Mouse (Mus musculus): ENCODE results near the gene Cfap52.

The Cfap52 gene

DNA sequence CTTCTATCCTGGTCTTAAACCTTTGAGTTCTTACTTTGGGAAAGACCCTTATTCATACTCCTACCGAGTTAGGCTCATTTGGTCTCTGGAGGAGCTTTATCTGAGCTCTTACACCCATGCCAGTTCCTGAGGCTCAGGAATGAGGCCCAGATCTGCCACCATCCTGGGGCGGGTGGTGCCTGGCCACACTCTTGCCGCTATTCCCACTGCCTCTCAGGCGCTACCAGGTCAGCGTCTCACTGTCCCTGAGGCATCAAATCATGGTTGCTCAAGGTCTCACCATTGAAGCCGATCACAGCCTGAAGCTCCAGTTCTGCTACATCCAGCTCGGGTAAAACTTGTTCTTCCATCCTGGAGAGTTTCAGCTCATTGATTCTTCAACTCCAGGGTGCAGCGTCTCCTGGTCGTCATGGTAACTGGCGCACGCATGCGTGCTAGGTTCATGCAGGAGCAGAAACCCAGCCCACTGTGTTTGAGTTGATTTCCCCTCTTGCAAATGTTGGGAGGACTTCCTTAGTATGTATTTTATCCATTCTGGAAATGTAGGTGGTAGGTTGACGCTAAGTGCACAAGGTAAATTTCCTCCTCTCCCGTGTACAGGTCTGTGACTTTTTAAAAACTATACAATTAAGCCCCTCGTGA lies at the start of gene Cfap52:
Cfap52 (minus strand) TSS at position 410 of the 642 bp plus-strand sequence.
- peak; percentile 70 to 79 for DNase-seq (ENCODE audit: low spot score in 2 of 2)

DNA sequence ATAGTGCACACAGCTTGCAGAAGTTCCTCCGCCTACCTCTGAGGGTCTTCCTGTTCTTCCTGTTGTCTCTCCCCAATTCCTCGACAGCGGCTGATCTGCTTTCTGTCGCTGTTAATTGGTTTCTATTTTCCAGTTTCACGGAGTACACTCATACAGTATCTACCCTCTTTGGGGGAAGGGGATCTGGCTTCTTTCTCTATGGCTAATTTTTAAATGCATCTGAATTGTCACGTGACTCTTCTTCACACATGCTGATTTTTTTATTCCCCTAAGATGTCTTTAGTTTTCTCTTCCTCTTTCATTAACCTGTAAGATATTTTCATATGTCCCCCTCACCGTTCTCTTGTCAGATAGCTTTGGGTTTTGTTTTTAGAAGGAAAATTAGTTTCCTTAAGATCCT lies 46.8 kb upstream of the Cfap52 start:
- DNase-seq (ENCODE audit: low spot score in 2 of 2), result no peak

DNA sequence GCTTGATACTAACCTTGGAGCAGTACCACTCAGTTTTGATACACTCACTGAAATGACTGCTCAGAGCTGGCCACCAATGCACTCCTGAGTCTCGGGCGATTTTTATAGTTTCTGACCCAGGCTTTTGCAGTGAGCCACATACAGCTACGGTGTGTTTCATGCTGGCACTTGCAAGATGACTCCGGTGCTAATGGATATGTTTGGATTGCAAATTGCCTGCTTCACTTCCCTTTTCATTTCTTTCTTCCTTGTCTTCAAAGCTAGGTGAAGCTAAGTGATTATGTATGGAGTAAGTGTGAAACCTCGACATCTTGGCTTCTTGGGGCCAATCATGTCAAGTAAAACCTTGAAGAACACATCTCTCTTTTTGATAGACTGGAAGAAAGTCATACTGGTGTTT lies 43.9 kb upstream of the Cfap52 start:
- DNase-seq (ENCODE audit: low spot score in 2 of 2), result no peak

DNA sequence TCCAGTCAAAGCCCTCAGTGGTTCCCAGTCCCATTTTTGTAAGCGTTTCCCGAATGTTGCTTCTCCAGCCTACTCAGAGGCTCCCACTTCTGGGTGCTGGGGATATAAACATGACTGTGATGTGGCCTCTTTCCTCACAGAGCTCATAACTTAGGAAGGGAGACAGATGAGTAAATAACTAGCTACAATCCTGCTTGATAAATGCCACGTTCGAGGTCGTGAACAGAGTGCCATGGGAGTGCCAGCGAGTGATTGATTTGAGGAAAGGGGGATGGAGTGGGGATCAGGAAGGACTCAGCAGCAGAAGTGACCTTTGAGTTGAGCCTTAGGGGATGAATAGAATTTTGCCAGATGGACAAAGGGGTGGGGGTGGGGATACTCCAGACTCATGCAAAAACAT lies 42.2 kb upstream of the Cfap52 start:
- no peak for DNase-seq (ENCODE audit: low spot score in 2 of 2)

DNA sequence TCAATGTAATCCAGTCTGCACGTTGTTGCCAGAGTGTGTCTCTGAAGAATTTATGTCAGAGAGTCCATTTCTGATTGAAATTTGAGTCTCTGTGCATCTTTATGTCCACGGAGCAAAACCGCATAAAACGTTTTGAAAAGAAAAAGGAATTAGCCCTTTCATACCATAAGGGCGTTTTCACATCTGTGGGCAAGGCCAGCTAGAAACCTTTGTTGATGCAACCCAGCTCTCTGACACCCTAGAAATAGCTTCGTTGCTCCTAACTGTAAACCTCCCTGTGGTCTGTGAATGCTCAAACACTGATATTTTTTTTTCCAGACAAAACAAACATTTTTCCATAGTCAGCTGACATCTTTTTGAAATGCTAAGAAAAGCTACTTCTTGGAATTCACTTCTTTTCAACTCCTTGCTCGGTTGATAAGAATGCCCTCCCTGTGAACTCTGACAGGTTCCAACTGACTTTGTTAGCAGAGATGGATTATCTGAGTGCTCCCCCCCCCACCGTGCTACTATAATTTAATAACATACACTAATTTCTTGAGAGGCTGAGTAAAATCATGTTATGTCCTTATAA lies 40.9 kb upstream of the Cfap52 start:
- DNase-seq (ENCODE audit: low spot score in 2 of 2), result no peak

DNA sequence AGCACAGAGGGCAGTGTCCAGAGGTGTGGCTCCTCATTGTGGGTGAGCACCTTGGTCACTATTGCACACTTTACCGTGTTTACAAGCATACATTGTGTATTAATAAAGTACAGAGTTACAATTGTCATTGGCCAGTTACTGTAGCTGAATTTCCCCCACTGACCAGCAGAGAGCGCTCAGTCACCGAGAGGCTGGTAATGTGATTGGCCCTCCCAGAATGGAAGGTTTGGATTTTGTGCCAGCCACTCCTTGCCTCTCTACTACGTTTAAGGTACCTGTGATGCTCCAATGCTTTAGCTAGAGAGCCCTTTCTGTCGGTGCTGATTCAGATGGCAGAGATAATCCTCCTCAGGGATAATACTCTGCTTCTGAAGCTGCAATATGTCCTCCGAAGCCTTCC lies 38.7 kb upstream of the Cfap52 start:
- DNase-seq (ENCODE audit: low spot score in 2 of 2), result peak; percentile 22 to 60

DNA sequence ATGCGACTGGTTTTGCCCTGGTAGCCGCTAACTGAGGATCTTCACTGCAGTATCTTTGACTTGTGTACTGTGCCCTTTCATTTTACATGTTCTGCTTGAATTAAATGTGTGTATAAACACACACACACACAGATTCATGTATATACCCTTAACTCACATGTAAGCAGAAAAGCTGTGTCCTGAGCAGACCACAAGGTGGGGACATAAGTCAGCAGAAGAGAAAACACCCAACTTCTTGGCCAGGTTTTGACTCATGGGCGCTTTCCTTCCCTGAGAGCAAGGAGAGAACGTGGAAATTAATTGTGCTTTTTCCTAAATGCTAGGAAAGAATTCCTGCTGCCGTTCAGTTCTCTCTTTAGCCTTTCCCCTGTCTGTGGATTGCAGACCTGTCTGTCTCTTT lies 34.2 kb upstream of the Cfap52 start:
- no peak for DNase-seq (ENCODE audit: low spot score in 2 of 2)

DNA sequence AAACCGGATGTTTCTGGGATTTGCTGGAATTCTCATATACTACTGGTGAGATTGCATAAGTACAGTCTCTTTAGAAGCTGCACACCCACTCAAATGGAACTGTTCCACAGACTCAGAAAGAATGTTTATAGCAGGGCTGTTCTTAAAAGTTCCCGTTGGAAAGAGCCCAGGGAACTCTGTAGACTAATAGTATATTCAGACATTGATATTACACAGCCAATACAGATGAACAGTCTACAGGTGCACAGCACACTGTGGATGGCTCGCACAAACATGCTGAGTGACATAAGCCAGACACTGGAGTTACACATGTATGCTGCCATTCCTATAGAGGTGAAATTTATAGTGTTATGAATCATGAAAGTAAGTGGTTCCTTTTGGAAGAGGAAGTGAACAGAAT lies 33.5 kb upstream of the Cfap52 start:
- no peak for DNase-seq (ENCODE audit: low spot score in 2 of 2)

DNA sequence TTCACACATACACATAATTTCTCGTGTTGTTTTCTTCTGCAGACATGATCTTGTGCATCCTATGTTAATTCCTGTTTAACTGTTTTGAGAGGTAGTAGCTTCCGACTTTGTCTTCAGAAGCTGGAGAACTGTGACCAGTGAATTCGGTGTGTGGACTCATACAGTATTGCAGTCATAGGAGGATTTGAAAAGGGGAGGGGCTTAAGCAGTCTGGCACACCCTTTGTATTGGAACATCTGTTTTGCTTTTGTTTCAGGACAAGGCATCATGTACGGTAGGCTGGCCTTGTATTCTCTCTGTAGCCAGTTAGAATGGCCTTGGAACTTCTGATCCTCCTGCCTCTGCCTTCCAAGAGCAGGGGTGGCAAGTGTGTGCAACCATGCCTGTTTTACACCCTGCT lies 30.5 kb upstream of the Cfap52 start:
- no peak for DNase-seq (ENCODE audit: low spot score in 2 of 2)

DNA sequence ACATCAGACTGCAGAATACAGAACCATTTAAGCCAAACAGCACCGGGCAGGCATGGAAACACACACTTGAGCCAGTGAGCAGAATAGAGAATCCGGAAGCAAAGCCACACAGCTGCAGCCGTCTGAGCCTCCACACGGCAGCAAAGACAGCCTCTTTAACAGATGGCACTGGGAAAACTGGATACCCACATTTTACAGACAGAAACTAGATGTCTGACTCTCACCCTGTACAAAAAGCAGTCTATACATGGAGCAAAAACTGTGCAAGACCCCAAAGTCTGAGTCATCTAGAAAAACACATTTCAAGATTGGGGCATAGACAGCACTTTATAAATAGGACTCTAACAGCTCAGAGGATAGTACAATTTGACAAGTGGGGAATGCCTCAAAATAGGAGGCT lies 25.8 kb upstream of the Cfap52 start:
- DNase-seq (ENCODE audit: low spot score in 2 of 2), result no peak

DNA sequence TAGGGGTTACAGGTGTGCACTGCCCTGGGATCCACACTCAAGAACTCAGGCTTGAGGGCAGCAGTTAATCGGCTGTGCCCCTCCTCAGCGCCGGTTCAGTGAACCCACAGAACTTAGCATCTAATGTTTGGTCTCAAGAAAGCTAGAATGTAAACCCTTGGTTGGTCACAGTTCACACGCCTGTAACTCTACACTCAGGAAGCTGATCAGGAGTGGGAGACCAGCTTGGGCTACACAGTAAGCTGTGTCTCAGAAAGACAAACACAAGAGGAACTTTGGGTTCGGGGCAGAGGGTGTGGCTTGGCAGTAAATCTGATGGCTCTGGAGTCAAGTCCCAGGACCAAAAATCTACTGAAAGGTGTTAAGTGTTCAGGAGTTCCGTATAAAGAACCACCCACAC lies 18.1 kb upstream of the Cfap52 start:
- DNase-seq (ENCODE audit: low spot score in 2 of 2), result no peak

DNA sequence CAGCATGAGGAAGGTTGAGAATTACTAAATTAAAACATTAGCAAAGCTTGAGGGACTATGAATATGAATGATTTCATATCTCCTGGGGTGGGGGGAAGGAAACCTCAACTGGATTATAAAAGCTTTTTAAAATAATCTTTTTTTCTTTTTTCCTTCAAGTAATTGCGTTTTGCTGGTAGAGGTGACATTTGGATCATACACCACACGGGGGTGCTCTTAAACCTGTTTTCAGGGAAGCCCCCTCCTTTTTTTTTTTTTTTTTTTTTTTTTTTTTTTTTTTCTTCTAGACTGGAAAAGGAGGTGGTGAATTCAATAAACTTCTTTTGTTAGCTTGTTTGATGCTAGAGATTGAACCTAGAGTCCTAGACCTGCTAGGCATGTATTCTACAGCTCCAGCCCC lies 9.8 kb upstream of the Cfap52 start:
- no peak for DNase-seq (ENCODE audit: low spot score in 2 of 2)

DNA sequence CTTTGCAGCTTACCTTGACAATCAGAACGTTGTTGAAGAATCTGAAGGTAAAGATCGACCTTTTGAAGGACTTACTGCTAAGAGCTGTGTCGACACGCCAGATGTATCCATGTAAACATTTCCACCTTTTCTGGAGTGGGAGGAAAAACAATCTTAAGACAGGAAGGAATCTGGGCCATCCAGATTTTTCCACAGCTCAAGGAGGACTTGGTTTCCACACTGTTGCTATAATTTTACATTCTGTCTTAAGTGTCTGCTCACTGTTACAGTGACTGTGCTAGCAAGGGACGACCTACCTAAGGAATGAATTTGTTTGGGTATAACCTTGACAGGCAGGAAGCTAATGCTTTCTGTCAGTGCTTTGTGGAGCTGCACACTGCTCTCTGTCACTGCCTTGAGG lies 7.8 kb upstream of the Cfap52 start:
- DNase-seq (ENCODE audit: low spot score in 2 of 2), result no peak

DNA sequence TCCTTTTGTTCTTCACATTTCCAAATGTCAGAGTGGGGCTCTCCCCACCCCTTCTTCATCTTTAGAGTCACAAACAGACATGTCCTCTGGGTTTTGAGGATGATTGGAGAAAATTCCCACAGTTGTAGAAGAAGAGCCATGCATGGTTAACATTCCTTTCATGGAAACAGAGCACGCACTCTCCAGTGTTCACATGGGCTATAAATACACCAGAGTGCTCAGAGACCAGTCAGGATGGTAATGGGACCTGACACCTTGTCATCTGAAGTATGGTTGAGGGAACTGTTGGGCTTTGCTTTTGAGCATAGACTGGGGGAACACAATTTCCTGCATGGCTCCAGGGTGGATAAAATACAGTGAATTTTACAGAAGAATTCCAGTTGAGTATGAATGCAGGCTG lies 7.2 kb upstream of the Cfap52 start:
- DNase-seq (ENCODE audit: low spot score in 2 of 2), result no peak

DNA sequence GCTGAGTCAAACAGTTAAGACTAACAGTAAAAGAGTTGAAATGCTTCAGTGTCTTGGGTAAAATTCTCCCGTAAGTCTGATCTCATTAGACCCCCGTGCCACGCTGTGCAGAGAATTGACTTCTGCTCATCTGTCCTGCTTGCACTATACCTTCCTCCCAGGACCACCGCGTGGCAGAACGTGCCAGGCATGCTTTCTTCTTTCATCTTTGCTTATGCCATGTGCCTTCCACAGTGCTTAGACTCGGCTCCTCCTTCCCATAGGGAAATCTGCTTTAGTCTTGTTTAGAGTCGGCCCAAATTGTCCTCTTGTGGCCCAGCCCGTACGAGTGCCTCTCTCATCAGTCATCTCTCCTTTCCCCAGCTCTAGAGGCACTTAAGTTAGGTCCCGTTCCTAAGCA lies 2.4 kb upstream of the Cfap52 start:
- no peak for DNase-seq (ENCODE audit: low spot score in 2 of 2)

DNA sequence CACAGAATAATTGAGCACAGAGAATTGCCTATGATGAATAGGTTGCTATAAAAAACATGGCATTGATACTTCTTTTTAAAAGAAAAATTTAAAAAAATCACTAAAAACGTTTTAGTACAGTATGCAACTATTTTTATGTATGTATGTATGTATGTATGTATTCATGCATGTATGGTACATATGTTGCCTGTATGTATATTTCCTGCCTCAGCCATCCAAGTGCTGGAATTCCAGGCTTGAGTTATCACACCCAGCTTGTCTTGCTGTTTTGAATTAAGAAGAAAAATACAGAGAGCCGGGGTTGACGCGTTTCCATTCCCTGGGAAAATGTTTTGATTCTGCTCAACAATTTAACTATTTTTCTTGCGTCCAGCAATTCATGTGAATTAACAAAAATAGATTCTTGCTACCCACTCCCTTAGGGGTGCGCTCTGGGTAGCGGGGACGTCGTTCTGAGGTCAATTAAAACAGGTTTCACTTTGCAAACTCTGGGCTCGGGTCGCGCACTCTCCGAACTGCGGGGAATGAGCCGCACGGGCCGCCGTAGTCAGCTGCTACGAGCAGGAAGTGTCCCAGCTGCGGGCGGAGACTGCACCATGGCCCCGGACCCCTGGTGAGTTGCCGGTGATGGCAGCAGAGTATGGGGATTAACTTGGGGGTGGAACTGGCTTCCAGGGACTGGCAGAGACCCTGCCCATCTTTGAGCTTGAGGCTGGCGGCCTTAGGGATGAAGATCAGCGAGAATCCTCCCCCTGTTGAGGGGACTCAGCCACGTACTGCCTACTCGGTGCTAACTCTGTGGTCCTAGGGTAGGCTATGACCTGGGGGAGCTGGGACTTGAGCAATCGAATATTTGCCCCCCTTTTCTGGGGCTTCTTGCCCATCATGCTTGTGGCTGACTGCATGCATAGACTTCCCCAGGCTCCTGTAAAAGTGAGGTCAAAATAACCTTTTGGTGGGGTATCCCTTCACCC lies 741 bp upstream of the Cfap52 start, which contains the start of gene Stx8:
Stx8 (plus strand) TSS at position 289 of the 974 bp plus-strand sequence.
- peak; percentile 81 to 91 for DNase-seq (ENCODE audit: low spot score in 2 of 2)

DNA sequence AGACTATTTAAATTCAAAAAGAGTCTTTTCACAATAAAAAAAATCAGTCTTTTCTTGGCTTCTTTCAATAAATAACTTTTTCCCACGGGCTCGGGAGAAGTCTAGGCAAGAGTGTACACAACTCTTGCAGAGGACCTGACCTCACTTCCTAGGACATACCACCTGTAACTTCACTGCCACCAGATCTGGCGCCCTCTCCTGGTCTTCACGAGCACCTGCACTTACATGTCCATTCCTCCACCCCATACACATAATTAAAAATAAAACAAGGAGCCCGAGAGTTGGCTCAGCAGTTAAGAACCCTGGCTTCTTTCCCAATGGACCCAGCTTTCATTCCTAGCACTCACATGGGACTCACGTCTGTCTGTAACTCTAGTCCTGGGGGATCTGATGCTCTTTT lies 1.3 kb downstream of the Cfap52 start:
- DNase-seq (ENCODE audit: low spot score in 2 of 2), result no peak

DNA sequence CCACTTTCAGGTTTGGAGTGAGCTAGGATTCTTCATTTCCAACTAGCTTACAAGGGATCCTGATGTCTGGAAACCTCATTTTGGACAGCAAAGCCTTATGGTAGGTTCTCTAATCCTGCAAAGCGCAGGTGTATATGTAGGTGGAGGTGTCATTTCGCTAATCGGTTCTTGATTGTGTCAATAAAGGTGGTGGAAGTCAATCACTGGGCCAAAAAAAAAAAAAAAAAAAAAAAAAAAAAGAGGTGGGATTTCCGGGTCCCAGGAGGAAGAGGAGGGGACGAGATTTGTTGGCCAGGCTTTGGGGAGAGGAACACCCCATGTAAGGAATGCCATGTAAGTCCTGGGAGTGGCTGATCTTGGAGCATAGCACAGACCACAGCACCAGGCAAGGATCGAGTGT lies 11.0 kb downstream of the Cfap52 start:
- DNase-seq (ENCODE audit: low spot score in 2 of 2), result no peak

DNA sequence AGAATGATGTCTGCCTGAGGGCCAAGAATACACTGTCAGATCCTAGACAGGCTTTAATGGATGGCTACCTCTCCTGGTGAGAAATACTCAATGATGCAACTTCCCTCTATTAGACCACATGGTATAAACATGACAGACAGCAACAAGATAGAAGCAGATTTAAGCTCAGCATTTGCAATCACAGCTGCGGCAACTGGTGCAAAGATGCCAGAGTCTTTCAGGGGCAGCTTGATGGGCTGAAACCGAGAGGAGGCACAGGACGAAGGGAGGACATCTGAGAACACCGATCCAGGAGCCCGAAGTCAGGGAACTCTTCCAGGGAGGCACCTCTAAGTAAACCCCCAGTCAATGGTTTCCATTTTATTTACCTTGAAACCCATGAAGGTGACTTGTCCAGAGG lies 11.8 kb downstream of the Cfap52 start:
- DNase-seq (ENCODE audit: low spot score in 2 of 2), result no peak

DNA sequence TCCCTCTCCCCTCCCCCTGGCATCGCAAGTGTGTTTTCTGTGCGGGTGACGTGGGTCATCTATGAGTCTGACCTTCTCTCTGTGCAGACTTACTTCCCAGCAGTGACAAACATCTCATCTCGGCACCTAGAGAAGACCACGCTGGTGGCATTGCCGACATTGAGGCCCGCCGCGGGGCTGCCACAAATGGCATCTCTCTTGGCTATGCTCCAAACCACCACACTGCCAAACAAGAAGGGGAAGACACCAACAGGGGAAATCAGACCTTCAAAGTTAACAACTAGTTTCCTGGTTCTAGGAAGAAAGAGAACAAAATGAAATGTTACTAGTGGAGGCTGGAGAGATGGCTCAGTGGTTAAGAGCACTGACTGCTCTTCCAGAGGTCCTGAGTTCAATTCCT lies 16.0 kb downstream of the Cfap52 start:
- no peak for DNase-seq (ENCODE audit: low spot score in 2 of 2)

DNA sequence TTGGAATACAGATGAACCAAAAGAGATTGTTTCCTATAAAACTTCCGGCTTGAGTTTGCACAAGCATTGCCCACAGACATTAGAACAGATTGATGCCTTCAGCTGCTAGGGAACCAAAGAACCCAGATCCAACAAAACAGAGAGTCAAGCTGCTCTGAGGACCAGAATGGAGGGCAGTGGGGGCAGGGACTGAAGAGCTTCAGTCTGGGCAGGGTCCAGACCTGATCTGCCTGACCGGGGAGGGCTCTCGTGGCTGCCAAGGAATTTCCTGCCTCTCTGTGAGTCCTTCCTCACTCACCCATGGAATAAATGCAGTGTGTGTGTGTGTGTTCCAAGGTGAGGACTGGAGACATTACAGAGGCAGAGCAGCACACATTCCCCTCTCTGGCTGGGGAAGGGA lies 17.2 kb downstream of the Cfap52 start:
- no peak for DNase-seq (ENCODE audit: low spot score in 2 of 2)

DNA sequence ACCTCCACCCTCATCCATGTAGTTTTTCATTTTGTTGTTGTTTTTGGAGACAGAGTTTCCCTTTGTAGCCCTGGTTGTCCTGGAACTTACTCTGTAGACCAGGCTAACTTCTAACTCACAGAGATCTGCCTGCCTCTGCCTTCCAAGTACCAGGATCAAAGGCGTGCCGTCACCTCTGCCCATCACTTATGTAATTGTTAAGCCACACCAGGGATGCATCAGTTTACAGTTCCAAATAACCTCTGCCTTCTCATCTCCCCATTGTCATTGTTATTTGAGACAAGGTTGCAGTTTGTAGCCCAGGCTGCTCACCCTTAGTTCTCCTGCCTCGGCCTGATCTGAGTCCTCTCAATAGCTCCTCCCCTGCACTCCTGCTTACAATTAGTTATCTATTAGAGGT lies 33.3 kb downstream of the Cfap52 start:
- no peak for DNase-seq (ENCODE audit: low spot score in 2 of 2)
